Mouse (Mus musculus): ENCODE results near the gene Hemk1. TPM values are rescaled to one million over a fixed set of nuclear protein-coding genes. Genes with fewer than 3 reads are reported as not detected.

Hemk1 gene
- polyA plus RNA-seq, 1 experiment from 2014 or later: 13.9 TPM

DNA sequence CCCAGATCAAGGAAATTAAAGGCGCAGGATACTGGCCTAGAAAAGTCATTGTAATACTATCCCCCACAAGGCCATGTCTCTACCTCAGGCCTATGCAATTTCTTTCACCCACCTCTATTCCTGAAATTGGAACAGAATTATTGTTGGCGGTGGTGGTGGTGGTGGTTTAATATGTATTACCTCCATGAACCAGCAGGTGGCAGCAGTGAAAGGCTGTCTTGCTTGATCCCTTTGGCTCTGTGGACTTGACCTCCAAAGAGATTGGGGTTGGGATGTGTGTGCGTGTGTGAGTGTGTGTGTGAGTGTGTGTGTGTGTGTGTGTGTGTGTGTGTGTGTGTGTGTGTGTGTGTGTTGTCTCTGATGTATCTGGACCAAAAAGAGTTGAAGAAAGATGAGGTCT is 28.5 kb upstream of the Hemk1 start:
- H3K4me2 ChIP-seq: no peak overlapping the region
- no peak overlapping the region for H3K27ac ChIP-seq
- peaks cover under 1% of the 10 kb centered on the region; the same call in 1 of the 2 replicates for H3K4me1 ChIP-seq
- H3K36me3 ChIP-seq (ENCODE audit: poor library complexity, severe bottlenecking): no peaks in the 10 kb centered on the region
- ATAC-seq: peak; percentile 38; the same call in 1 of the 2 replicates
- WGBS: 4% methylated on average over 3 of the region's 3 CpGs
- no peak overlapping the region for H3K4me3 ChIP-seq
- H3K9me3 ChIP-seq (replicated peaks): no peaks in the 10 kb centered on the region
- H3K27me3 ChIP-seq: peaks cover 29% of the 10 kb centered on the region; the same call in 1 of the 2 replicates
- H3K9ac ChIP-seq: no peak overlapping the region

- Histone ChIP-seq H3K4me3 (no peak overlapping the region), H3K27ac (no peak overlapping the region), H3K4me1 (peaks cover 10% of the 10 kb centered on the region; the same call in 1 of the 2 replicates), H3K4me2 (no peak overlapping the region), H3K36me3 (ENCODE audit: poor library complexity, severe bottlenecking) (no peaks in the 10 kb centered on the region), H3K9ac (no peak overlapping the region), H3K9me3 (replicated peaks) (no peaks in the 10 kb centered on the region), H3K27me3 (peaks cover 19% of the 10 kb centered on the region)
- 14% methylated on average over 3 of the region's 3 CpGs for WGBS
- ATAC-seq: no peak
Measured at GRCm38 (mm10) chr9:107360989-107361388, 22.8 kb upstream of the Hemk1 start.

DNA sequence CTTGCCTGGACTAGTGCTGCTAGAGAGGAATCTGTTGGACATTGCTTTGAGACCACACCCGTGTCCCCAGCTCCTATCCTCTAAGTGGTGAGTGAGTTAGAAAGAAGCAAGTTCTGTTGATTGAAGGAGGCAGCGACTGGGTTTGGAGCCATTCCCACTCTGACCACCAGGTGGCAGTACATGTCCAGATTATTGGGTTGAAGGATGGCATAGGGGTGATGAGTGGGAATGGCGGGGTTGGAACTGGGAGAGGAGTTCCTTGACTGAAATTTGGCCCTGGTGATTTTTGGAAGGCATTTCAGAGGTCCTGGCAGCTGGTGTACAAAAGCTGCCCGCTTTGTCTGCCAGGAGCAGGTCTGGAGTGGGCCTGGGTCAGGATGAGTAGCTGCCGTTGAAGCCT is 19.5 kb upstream of the Hemk1 start:
- WGBS: 19% methylated on average over 5 of the region's 5 CpGs
- peaks cover 16% of the 10 kb centered on the region for H3K27me3 ChIP-seq
- H3K9me3 ChIP-seq (replicated peaks): no peaks in the 10 kb centered on the region
- H3K9ac ChIP-seq: no peak overlapping the region
- no peaks in the 10 kb centered on the region for H3K36me3 ChIP-seq (ENCODE audit: poor library complexity, severe bottlenecking)
- ATAC-seq: peak; percentile 67; the same call in 1 of the 2 replicates
- H3K4me1 ChIP-seq: peaks cover 10% of the 10 kb centered on the region; the same call in 1 of the 2 replicates
- H3K27ac ChIP-seq: no peak overlapping the region
- H3K4me3 ChIP-seq: no peak overlapping the region
- no peak overlapping the region for H3K4me2 ChIP-seq

DNA sequence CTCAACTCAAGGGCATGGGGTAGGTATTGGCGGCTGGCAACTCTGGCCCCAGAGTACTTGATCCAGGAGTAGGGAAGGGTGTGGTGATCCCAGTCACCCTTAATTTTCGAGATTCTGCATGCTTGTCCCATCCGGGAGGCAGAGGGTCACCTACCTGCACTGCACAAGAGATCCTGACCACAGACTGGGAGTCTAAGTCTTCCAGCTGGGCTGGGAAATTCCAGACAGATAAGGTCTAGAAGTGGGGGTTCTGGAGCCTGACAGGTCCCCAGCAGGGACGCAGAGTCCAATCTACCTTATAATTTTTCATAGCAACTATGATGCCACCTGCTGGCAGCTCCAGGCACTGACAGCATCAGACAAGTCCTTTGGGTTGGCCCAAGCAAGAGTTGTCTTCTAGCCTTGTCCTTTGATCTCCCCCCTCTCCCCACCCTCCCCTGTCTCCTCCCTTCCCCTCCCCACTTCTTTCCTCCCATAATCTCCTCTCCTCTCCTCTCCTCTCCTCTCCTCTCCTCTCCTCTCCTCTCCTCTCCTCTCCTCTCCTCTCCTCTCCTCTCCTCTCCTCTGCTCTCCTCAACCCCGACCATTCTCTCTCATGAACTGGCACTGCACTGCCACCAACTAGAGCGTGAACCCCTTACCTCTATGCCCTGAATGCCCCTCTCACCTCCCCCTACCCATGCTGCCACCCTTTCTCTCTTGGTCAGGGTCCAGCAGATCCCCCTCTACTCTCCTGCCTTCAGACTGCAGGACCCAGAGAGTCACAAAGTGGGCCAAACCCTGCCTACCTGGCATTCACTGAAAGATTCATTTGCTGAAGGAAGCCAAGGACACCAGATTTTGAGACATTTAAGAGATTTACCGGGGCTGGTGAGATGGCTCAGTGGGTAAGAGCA is 18.0 kb upstream of the Hemk1 start:
- H3K4me1 ChIP-seq: peaks cover 4% of the 10 kb centered on the region; the same call in 1 of the 2 replicates
- 48% methylated on average over 7 of the region's 7 CpGs for WGBS
- H3K36me3 ChIP-seq (ENCODE audit: poor library complexity, severe bottlenecking): no peaks in the 10 kb centered on the region
- no peak for ATAC-seq
- H3K4me2 ChIP-seq: no peak overlapping the region
- H3K9ac ChIP-seq: no peak overlapping the region
- no peak overlapping the region for H3K27ac ChIP-seq
- peaks cover 16% of the 10 kb centered on the region; the same call in 1 of the 2 replicates for H3K27me3 ChIP-seq
- no peak overlapping the region for H3K4me3 ChIP-seq
- no peaks in the 10 kb centered on the region for H3K9me3 ChIP-seq (replicated peaks)

GRCm38 (mm10) chr9:107354826-107355225 is 16.7 kb upstream of the Hemk1 start:
- Histone ChIP-seq H3K9me3 (replicated peaks) (no peaks in the 10 kb centered on the region), H3K4me3 (no peak overlapping the region), H3K36me3 (ENCODE audit: poor library complexity, severe bottlenecking) (no peaks in the 10 kb centered on the region), H3K4me1 (no peaks in the 10 kb centered on the region), H3K4me2 (no peak overlapping the region), H3K27me3 (peaks cover 16% of the 10 kb centered on the region; the same call in 1 of the 2 replicates), H3K27ac (no peak overlapping the region), H3K9ac (no peak overlapping the region)
- no peak for ATAC-seq
- 75% methylated on average over 1 of the region's 1 CpGs for WGBS

- Histone ChIP-seq H3K9me3 (replicated peaks) (no peaks in the 10 kb centered on the region), H3K9ac (no peak overlapping the region), H3K36me3 (ENCODE audit: poor library complexity, severe bottlenecking) (no peaks in the 10 kb centered on the region), H3K27ac (no peak overlapping the region), H3K27me3 (no peaks in the 10 kb centered on the region), H3K4me2 (no peak overlapping the region), H3K4me3 (no peak overlapping the region), H3K4me1 (no peaks in the 10 kb centered on the region)
- 61% methylated on average over 7 of the region's 7 CpGs for WGBS
- ATAC-seq: no peak
Measured at GRCm38 (mm10) chr9:107349321-107349720, 11.2 kb upstream of the Hemk1 start.

- H3K4me1 ChIP-seq: peaks cover 4% of the 10 kb centered on the region
- no peak overlapping the region for H3K9ac ChIP-seq
- H3K4me2 ChIP-seq: no peak overlapping the region
- H3K27ac ChIP-seq: no peak overlapping the region
- H3K4me3 ChIP-seq: no peak overlapping the region
- 78% methylated on average over 9 of the region's 9 CpGs for WGBS
- no peaks in the 10 kb centered on the region for H3K9me3 ChIP-seq (replicated peaks)
- H3K27me3 ChIP-seq: peaks cover 5% of the 10 kb centered on the region; the same call in 1 of the 2 replicates
- ATAC-seq: no peak
- no peaks in the 10 kb centered on the region for H3K36me3 ChIP-seq (ENCODE audit: poor library complexity, severe bottlenecking)
Measured at GRCm38 (mm10) chr9:107347586-107348183, 9.5 kb upstream of the Hemk1 start.

DNA sequence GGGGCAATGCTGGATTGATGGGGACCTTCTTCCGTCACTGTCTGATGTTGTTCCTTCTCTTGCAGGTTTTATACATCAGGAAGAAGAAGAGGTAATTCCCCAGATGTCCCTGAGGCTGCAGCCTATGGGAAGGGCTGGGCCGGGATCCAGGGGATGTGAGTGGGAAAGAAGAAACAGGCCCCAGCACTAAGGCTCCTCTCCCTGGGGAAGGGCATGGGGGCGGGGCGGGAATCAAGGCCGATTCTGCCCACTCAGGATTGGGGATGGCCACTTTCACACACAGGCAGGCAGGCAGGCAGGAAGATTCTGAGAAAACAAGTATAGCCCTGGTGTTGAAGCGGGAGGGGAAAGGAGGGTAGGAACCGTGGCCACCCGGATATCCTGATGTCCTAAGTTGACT is 7.9 kb upstream of the Hemk1 start:
- peaks cover 8% of the 10 kb centered on the region for H3K4me1 ChIP-seq
- H3K4me3 ChIP-seq: no peak overlapping the region
- no peaks in the 10 kb centered on the region for H3K9me3 ChIP-seq (replicated peaks)
- H3K27ac ChIP-seq: no peak overlapping the region
- peaks cover 17% of the 10 kb centered on the region for H3K27me3 ChIP-seq
- no peaks in the 10 kb centered on the region for H3K36me3 ChIP-seq (ENCODE audit: poor library complexity, severe bottlenecking)
- H3K9ac ChIP-seq: no peak overlapping the region
- no peak for ATAC-seq
- H3K4me2 ChIP-seq: no peak overlapping the region
- 86% methylated on average over 8 of the region's 8 CpGs for WGBS

DNA sequence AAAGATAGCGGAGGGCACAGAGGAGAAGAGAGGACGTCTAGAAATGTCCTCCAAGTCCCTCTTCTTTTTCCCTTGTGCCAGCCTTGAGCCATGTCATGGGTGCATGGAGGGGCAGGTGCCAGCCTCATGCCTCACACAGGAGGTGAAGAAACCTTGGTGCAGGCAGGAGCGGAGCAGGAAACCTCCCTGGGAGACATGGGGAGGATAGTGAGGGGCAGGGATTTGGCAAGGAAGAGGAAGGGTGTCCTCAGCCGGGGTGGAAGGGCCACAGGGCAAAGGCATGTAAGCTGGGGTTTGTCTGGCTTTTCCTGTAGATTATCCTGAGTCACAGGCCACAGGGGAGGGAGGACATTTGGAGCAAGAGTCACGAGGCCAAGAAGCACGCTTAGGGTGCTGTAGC is 5.9 kb upstream of the Hemk1 start:
- Histone ChIP-seq H3K4me1 (peaks cover 19% of the 10 kb centered on the region), H3K9ac (no peak overlapping the region), H3K4me2 (no peak overlapping the region), H3K27ac (no peak overlapping the region), H3K4me3 (no peak overlapping the region), H3K36me3 (ENCODE audit: poor library complexity, severe bottlenecking) (no peaks in the 10 kb centered on the region), H3K27me3 (peaks cover 17% of the 10 kb centered on the region), H3K9me3 (replicated peaks) (no peaks in the 10 kb centered on the region)
- WGBS: 70% methylated on average over 6 of the region's 6 CpGs
- no peak for ATAC-seq

GRCm38 (mm10) chr9:107343146-107343943 is 5.2 kb upstream of the Hemk1 start:
- H3K4me2 ChIP-seq: no peak overlapping the region
- no peak for ATAC-seq
- no peak overlapping the region for H3K4me3 ChIP-seq
- no peak overlapping the region for H3K9ac ChIP-seq
- H3K4me1 ChIP-seq: peaks cover 26% of the 10 kb centered on the region
- no peaks in the 10 kb centered on the region for H3K9me3 ChIP-seq (replicated peaks)
- no peak overlapping the region for H3K27ac ChIP-seq
- 73% methylated on average over 8 of the region's 8 CpGs for WGBS
- peaks cover 17% of the 10 kb centered on the region for H3K27me3 ChIP-seq
- H3K36me3 ChIP-seq (ENCODE audit: poor library complexity, severe bottlenecking): no peaks in the 10 kb centered on the region

GRCm38 (mm10) chr9:107342201-107342709 is 4.1 kb upstream of the Hemk1 start:
- Histone ChIP-seq H3K27ac (no peak overlapping the region), H3K9ac (no peak overlapping the region), H3K9me3 (replicated peaks) (no peaks in the 10 kb centered on the region), H3K4me2 (no peak overlapping the region), H3K36me3 (ENCODE audit: poor library complexity, severe bottlenecking) (no peaks in the 10 kb centered on the region), H3K4me1 (peaks cover 33% of the 10 kb centered on the region), H3K27me3 (peaks cover 17% of the 10 kb centered on the region), H3K4me3 (no peak overlapping the region)
- no peak for ATAC-seq
- WGBS: 91% methylated on average over 11 of the region's 11 CpGs

All from forebrain, embryonic 13.5 days (tissue).